Mouse (Mus musculus) megakaryocyte-erythroid progenitor cell, adult 5-6 weeks (primary cell): ENCODE measurements around the gene Magi2. TPM values are rescaled to one million over a fixed set of nuclear protein-coding genes. Genes with fewer than 3 reads are reported as not detected.

Experiments
- ATAC-seq: replicated peaks from 2 replicates; pipeline ENCODE4 v1.8.0; 2016; ENCODE audit warnings: mild to moderate bottlenecking, inconsistent platforms; ENCODE audit not compliant: severe bottlenecking, poor library complexity, low FRiP score, low TSS enrichment
- total RNA-seq, 2 experiments: library from RNA; stranded (forward) in 1 of 2; stranded (reverse) in 1 of 2; fragments of 200-1000, 215-1000 nt in 1 of 2; fragments of >200 nt in 1 of 2; fragmentation: Nextera tagmentation in 1 of 2; gene quantifications; 2 replicates each; pipeline ENCODE4 v1.2.3; 2014 to 2017

The Magi2 gene
- total RNA-seq (2014; fragmentation: Nextera tagmentation) (0.52 TPM in 1 of 2 replicates, not detected in the other), total RNA-seq (2017) (0.23 and 0.46 TPM in 2 replicates)

DNA sequence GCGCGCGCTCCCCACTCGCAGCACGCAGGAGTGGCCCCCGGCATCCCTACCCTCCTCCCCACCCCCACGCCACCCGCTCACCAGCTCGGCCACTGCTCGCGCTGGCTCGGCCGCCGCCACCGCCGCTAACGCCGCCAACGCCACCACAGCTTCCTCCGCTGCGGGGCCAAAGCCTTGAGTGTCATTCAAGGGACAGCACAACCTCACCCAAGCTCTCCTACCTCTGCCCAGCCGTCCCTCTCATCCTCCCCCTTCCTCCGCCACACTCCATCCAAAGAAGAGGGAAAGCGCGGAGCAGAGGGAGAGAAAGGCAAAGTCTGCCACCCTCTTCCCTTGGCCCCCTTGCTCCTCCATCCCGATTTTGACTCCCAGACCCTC lies at the start of gene Magi2:
Gene Magi2, plus strand, starts transcription at position 171 of the 378 bp plus-strand sequence.
- ATAC-seq = no peak

- no peak for ATAC-seq
Measured at GRCm38 (mm10) chr5:19178594-19178993, 48.2 kb upstream of the Magi2 start.

GRCm38 (mm10) chr5:19186175-19186574 lies 40.7 kb upstream of the Magi2 start:
- no peak for ATAC-seq

GRCm38 (mm10) chr5:19211665-19212064 lies 15.2 kb upstream of the Magi2 start:
- ATAC-seq = no peak

DNA sequence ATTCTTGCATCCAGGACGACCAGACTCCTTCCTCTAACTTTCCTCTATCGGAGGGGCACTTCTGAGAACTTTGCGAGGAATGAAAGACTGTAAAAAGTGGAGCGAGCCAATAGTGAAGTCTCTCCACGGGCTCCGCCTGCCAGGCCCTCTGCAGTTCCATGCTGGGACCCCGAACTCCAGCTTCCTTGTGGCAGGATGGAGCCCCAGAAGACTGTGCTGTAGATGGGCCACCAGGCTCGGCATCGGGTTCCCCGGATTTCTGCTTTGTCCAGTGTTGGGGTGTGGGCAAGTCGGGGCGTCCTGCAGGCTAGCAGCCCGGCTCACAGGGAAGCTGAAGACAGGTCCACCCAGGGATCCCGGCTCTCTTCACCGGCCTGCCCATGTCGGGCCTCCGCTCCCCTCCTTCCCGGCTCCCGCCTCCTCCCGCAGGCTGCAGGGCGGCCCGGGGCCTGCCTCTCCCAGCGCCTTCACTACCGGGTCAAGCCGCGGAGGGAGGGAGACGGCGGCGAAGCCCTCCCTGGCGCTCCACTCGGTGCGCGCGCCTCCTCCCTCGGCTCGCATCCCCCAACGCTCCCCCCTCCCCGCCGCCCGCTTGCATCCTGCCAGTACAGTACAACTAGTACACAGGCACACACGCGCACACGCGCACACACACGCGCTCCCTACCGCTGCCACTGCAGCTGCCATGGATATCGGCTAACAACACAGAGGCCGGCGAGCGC lies 531 bp upstream of the Magi2 start:
- ATAC-seq = no peak

GRCm38 (mm10) chr5:19227281-19227680 lies 445 bp downstream of the Magi2 start:
- ATAC-seq = no peak

DNA sequence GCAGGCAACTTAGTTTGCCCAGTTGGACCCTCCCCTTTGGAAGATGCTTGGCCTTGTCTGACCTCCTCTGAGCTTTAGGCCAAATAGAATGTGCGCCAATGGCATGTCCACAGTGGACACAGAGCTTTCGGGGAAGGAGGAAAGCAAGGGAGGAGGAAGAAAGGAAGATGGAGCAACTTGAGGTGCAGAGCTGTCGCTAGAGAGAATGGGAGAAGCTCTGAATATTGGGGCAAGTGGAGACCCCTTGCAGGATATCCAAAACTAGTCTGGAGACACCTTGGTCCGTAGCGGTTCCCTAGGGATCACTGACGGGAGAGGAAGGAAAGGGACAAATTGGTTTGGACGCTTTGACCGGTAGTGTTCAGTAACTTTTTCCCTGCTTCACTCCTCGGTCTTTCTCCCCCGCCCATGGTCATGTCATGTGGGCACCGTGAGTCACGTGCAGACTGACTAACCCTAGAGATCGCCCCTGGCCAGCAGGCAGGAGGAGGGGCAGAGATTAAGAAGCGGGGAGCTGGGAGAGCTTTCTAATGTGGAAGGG lies 1.0 kb downstream of the Magi2 start:
- ATAC-seq = no peak

DNA sequence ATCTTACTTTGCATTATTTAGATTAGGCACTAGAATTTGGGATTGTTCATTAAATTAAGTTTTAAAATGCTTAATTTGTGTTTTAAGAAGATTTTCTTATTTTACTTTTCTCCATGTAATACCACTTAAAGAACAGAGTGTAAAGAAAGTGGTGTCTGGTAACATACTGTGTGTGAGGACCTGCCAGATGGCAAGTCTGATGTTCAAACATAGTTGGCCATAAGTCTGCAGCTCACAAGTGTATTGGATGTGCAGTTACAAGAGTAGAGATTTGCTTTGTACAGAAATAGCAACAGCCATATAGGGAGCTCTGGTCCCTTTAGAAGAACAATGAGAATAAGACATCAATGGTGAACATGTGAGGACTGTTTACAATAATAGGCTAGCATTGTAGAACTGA lies 15.0 kb downstream of the Magi2 start:
- no peak for ATAC-seq

DNA sequence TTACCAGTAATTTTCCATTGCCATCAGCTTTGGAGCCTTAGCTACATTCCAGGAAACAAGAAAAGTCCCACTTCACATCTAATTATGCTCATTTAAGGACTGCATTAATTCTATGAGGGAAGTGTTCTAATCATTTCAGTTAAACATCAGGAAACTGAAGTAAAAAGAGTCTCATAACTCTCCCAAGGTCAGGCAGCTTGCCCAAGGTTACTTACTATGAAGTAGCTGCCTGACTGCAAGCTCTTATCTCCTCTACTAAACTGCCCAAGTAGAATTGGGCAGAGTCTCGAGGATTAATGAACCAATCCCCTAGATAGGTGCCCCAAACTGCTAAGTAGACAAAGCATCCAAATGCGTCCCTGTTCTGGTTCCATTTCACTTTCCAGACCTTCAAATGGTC lies 19.6 kb downstream of the Magi2 start:
- ATAC-seq = no peak

- no peak for ATAC-seq
Measured at GRCm38 (mm10) chr5:19247266-19247665, 20.4 kb downstream of the Magi2 start.

GRCm38 (mm10) chr5:19262816-19263215 lies 36.0 kb downstream of the Magi2 start:
- ATAC-seq = no peak

GRCm38 (mm10) chr5:19264627-19265026 lies 37.8 kb downstream of the Magi2 start:
- ATAC-seq = no peak

DNA sequence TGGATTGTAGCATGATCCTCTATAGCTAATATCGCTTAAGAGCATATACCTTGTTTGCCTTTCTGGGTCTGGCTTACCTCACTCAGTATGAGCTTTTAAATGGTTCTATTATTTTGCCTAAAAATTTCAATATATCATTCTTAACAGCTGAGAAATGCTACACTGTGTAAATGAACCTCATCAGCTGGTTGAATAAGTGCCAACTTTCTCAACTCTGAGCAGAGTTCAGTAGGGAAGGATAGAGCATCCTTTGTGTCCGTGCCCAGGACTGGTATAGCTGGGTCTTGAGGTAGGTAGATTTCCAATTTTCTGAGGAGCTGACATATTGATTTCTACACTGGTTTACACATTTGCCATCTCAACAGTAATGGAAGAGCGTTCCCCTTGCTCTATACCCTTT lies 65.7 kb downstream of the Magi2 start:
- no peak for ATAC-seq

DNA sequence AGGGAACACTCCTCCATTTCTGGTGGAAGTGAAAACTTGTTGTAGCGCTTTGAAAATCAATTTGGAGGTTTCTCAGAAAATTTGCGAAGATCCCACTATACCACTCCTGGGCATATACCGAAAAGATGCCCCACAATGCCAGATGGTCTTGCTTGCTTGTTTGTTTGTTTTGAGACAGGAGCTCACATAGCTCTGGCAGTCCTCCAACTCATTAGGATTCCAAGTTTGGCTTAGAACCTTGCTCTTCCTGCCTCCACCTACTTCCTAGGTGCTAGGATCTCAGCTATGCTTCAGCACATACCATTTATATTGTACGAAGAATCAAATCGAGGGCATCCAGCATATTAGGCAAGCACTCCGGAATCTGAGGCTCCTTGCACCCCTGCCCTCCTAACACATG lies 79.8 kb downstream of the Magi2 start:
- ATAC-seq = no peak

GRCm38 (mm10) chr5:19309870-19310269 lies 83.0 kb downstream of the Magi2 start:
- no peak for ATAC-seq

DNA sequence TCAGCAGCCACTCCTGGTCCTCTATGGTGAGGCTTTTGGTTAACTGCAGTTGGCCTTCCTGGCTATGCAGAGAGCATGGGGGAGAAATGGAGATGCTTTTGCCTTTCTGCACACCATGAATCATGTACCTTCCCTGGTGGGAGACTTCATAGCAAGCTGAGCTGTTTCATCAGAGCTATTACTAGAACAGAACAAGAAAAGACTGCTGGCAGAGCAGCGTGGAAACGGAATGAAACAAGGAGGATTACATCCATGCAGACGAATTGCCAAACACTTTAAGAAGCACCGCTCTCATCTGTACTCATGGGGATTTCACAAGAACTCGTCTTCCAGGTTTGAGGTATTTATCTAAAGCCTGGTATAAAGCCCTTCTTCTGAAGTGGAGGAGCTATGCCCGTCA lies 95.7 kb downstream of the Magi2 start:
- no peak for ATAC-seq

DNA sequence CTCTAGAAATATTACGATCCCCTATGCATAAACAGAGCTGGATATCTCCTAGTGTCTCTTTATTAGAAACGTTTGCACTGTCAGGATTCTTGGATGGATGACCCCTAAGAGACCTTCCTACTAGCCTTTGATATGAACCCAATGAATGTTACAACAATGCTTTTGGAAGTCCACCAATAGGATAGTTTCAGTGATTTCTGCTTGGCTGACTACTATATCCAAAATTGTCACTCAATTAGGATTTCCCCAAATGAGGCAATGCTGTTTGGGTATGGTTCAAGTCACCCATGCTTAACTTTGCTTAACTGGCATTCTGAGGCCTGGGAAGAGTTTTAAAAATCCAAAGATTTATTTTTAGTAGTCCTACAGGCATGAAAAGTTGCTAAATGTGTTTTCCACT lies 110.7 kb downstream of the Magi2 start:
- ATAC-seq = no peak

- ATAC-seq = no peak
Measured at GRCm38 (mm10) chr5:19368175-19368574, 141.3 kb downstream of the Magi2 start.

DNA sequence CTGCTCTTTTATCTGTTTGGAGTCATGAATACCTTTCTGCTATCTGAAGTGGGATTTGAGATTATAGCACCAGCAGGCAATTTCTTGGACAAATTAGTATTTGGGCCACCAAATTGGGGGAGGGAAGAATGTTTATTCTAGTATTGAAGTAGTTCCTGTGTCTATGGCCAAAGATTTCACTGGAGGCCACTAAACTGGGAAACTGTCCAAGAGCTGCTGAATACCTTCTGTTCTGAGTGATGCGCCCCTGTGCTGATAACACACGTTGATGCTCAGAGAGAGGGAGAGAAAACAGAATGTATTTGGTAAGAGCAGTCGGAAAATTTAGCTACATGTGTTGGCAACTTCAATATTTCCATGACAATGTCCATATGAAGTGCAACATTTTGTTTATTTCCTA lies 169.0 kb downstream of the Magi2 start:
- ATAC-seq = no peak

DNA sequence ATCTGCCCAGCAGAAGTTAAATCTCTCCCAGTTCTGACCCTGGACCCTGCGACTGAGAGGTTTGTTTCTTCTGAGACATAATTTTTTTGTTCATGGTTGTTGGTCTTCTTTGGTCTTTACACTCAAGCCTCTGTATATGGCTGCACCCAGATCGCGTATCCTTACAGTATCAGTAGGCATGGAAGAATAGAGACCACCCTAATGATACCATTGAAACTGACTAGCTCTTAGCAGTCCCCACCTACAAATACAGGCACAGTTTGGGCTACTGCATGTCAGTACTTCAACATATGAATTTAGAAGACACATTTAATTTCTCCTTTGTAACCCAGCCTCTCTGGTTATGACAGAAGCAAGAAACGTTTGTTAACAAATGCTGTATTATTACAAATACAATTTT lies 173.5 kb downstream of the Magi2 start:
- ATAC-seq = no peak

- ATAC-seq = 0 out of 2 replicates have a peak, but pooled peaks have one; percentile 52
Measured at GRCm38 (mm10) chr5:19400738-19401408, 174.0 kb downstream of the Magi2 start.
